Mouse (Mus musculus): ENCODE results near the gene Lztr1. TPM values are rescaled to one million over a fixed set of nuclear protein-coding genes. Genes with fewer than 3 reads are reported as not detected.

Lztr1 gene
- polyA plus RNA-seq, 1 experiment from 2014 or later, result 27.3 TPM

- DNase-seq (ENCODE audit: low spot score) (no peak), ATAC-seq (ENCODE audit: low FRiP score, low TSS enrichment) (no peak)
- Histone ChIP-seq H3K4me1 (replicated peaks; ENCODE audit: control insufficient read depth, insufficient read depth) (peaks cover 3% of the 10 kb centered on the region; the same call in 1 of the 2 replicates), H3K9ac (ENCODE audit: low read length) (no peak overlapping the region), H3K27me3 (ENCODE audit: control insufficient read depth, insufficient read depth, low read length) (no peaks in the 10 kb centered on the region), H3K4me2 (replicated peaks; ENCODE audit: low read depth) (no peak overlapping the region), H3K36me3 (ENCODE audit: control insufficient read depth, insufficient read depth, low read length) (no peaks in the 10 kb centered on the region), H3K27ac (replicated peaks) (no peak overlapping the region), H3K9me3 (ENCODE audit: control insufficient read depth, low read length) (no peaks in the 10 kb centered on the region), H3K4me3 (ENCODE audit: low read depth, low read length) (no peak overlapping the region)
- 89% methylated on average over 4 of the region's 4 CpGs for WGBS
- TF ChIP-seq EP300 (optimal IDR thresholded peaks at IDR 0.05) (no peak), CTCF (IDR thresholded peaks at IDR 0.05; ENCODE audit: low read depth) (no peak)
These were observed 47.7 kb downstream of the Lztr1 start for GRCm38 (mm10) chr16:17556180-17556579.

GRCm38 (mm10) chr16:17556907-17557306 lies 48.4 kb downstream of the Lztr1 start:
- DNase-seq (ENCODE audit: low spot score) (no peak), ATAC-seq (ENCODE audit: low FRiP score, low TSS enrichment) (no peak)
- no peak overlapping the region for H3K4me3 ChIP-seq (ENCODE audit: low read depth, low read length)
- peaks cover 6% of the 10 kb centered on the region; the same call in 1 of the 2 replicates for H3K4me1 ChIP-seq (replicated peaks; ENCODE audit: control insufficient read depth, insufficient read depth)
- no peaks in the 10 kb centered on the region for H3K27me3 ChIP-seq (ENCODE audit: control insufficient read depth, insufficient read depth, low read length)
- H3K36me3 ChIP-seq (ENCODE audit: control insufficient read depth, insufficient read depth, low read length), result no peaks in the 10 kb centered on the region
- H3K4me2 ChIP-seq (replicated peaks; ENCODE audit: low read depth), result no peak overlapping the region
- TF ChIP-seq EP300 (optimal IDR thresholded peaks at IDR 0.05), result no peak
- no peak for TF ChIP-seq CTCF (IDR thresholded peaks at IDR 0.05; ENCODE audit: low read depth)
- H3K9ac ChIP-seq (ENCODE audit: low read length), result no peak overlapping the region
- no peak overlapping the region for H3K27ac ChIP-seq (replicated peaks)
- 39% methylated on average over 4 of the region's 4 CpGs for WGBS
- H3K9me3 ChIP-seq (ENCODE audit: control insufficient read depth, low read length), result no peaks in the 10 kb centered on the region

GRCm38 (mm10) chr16:17557947-17558480 lies 49.5 kb downstream of the Lztr1 start:
- TF ChIP-seq CTCF (IDR thresholded peaks at IDR 0.05; ENCODE audit: low read depth) (peak; percentile 99), EP300 (optimal IDR thresholded peaks at IDR 0.05) (no peak)
- no peak overlapping the region for H3K4me2 ChIP-seq (replicated peaks; ENCODE audit: low read depth)
- ATAC-seq (ENCODE audit: low FRiP score, low TSS enrichment) (no peak; the same call in 1 of the 2 replicates), DNase-seq (ENCODE audit: low spot score) (peak; percentile 83)
- H3K4me1 ChIP-seq (replicated peaks; ENCODE audit: control insufficient read depth, insufficient read depth), result peaks cover 6% of the 10 kb centered on the region; the same call in 1 of the 2 replicates
- H3K36me3 ChIP-seq (ENCODE audit: control insufficient read depth, insufficient read depth, low read length), result no peaks in the 10 kb centered on the region
- H3K9me3 ChIP-seq (ENCODE audit: control insufficient read depth, low read length), result no peaks in the 10 kb centered on the region
- H3K4me3 ChIP-seq (ENCODE audit: low read depth, low read length), result no peak overlapping the region
- H3K27ac ChIP-seq (replicated peaks), result no peak overlapping the region
- WGBS, result 0% methylated on average over 5 of the region's 5 CpGs
- H3K27me3 ChIP-seq (ENCODE audit: control insufficient read depth, insufficient read depth, low read length), result no peaks in the 10 kb centered on the region
- no peak overlapping the region for H3K9ac ChIP-seq (ENCODE audit: low read length)

GRCm38 (mm10) chr16:17558811-17559210 lies 50.3 kb downstream of the Lztr1 start:
- ATAC-seq (ENCODE audit: low FRiP score, low TSS enrichment), result peak; percentile 12; the same call in 1 of the 2 replicates
- 4% methylated on average over 5 of the region's 5 CpGs for WGBS
- H3K4me1 ChIP-seq (replicated peaks; ENCODE audit: control insufficient read depth, insufficient read depth), result peaks cover 6% of the 10 kb centered on the region; the same call in 1 of the 2 replicates

GRCm38 (mm10) chr16:17559396-17560027 lies 51.0 kb downstream of the Lztr1 start:
- H3K9ac ChIP-seq (ENCODE audit: low read length), result peak overlapping the region; percentile 31; the same call in 1 of the 2 replicates

More at GRCm38 (mm10) chr16:17558811-17559210, 50.3 kb downstream of the Lztr1 start:
- Histone ChIP-seq H3K27ac (replicated peaks) (no peak overlapping the region), H3K36me3 (ENCODE audit: control insufficient read depth, insufficient read depth, low read length) (no peaks in the 10 kb centered on the region), H3K9me3 (ENCODE audit: control insufficient read depth, low read length) (no peaks in the 10 kb centered on the region), H3K9ac (ENCODE audit: low read length) (peak overlapping the region; percentile 31; the same call in 1 of the 2 replicates), H3K27me3 (ENCODE audit: control insufficient read depth, insufficient read depth, low read length) (no peaks in the 10 kb centered on the region), H3K4me2 (replicated peaks; ENCODE audit: low read depth) (peak overlapping the region; percentile 23; the same call in 1 of the 2 replicates), H3K4me3 (ENCODE audit: low read depth, low read length) (no peak overlapping the region; the same call in 1 of the 2 replicates)
- TF ChIP-seq EP300 (optimal IDR thresholded peaks at IDR 0.05), result no peak
- TF ChIP-seq CTCF (IDR thresholded peaks at IDR 0.05; ENCODE audit: low read depth), result no peak
- DNase-seq (ENCODE audit: low spot score), result peak; percentile 73

More at GRCm38 (mm10) chr16:17559396-17560027, 51.0 kb downstream of the Lztr1 start:
- DNase-seq (ENCODE audit: low spot score), result no peak
- WGBS, result 82% methylated on average over 9 of the region's 9 CpGs
- no peak for ATAC-seq (ENCODE audit: low FRiP score, low TSS enrichment)
- Histone ChIP-seq H3K4me1 (replicated peaks; ENCODE audit: control insufficient read depth, insufficient read depth) (peaks cover 2% of the 10 kb centered on the region; the same call in 1 of the 2 replicates), H3K4me2 (replicated peaks; ENCODE audit: low read depth) (peak overlapping the region; percentile 23; the same call in 1 of the 2 replicates), H3K36me3 (ENCODE audit: control insufficient read depth, insufficient read depth, low read length) (no peaks in the 10 kb centered on the region), H3K9me3 (ENCODE audit: control insufficient read depth, low read length) (no peaks in the 10 kb centered on the region), H3K27me3 (ENCODE audit: control insufficient read depth, insufficient read depth, low read length) (no peaks in the 10 kb centered on the region), H3K27ac (replicated peaks) (no peak overlapping the region), H3K4me3 (ENCODE audit: low read depth, low read length) (no peak overlapping the region)
- TF ChIP-seq EP300 (optimal IDR thresholded peaks at IDR 0.05) (no peak), CTCF (IDR thresholded peaks at IDR 0.05; ENCODE audit: low read depth) (no peak)

Measured in stomach, postnatal 0 days (tissue).